Mouse (Mus musculus) erythroblast, embryonic 14.5 days (primary cell): Measurements from ENCODE around the gene Lsm2.

Experiments used
- GATA1 ChIP-seq: IDR thresholded peaks from 2 replicates; pipeline ENCODE4 v1.6.1; 2012; ENCODE audit warnings: low read length, inconsistent platforms, mixed read lengths
- TAL1 ChIP-seq: IDR thresholded peaks from 3 replicates; pipeline ENCODE4 v1.6.1; 2012; ENCODE audit warnings: low read length, inconsistent platforms, mixed read lengths

DNA sequence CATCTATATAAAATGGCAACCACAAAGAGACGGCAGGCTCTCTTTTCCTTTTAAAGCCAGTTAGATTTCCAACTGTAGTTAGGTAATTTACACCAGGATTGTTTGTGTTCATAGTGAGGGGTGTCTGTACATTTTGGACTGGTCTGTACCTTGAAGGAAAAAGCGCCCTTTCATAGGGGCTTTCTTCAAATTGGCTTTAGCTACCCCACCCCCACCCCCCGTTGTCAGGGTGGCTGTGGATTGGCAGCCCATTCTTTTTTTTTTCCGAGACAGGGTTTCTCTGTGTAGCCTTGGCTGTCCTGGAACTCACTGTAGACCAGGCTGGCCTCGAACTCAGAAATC, 15.5 kb downstream of the Lsm2 start:
- TF ChIP-seq TAL1, result no peak
- no peak for TF ChIP-seq GATA1
